Mouse (Mus musculus) small intestine, adult 2 months (tissue): Measurements from ENCODE around the gene Pard3. TPM values are rescaled to one million over a fixed set of nuclear protein-coding genes. Genes with fewer than 3 reads are reported as not detected.

Experiments used
- H3K27ac ChIP-seq: fragments of 200-500 bp; 2 replicates; pipeline ENCODE4 v1.5.1; 2012; ENCODE audit warnings: low read depth, low read length, control low read depth, inconsistent platforms; ENCODE audit not compliant: insufficient read depth
- H3K27me3 ChIP-seq: fragments of 200-500 bp; 2 replicates; pipeline ENCODE4 v1.6.1; 2012; ENCODE audit warnings: mild to moderate bottlenecking, moderate library complexity, low read length, inconsistent platforms; ENCODE audit not compliant: control insufficient read depth, insufficient read depth
- H3K36me3 ChIP-seq: fragments of 200-500 bp; 2 replicates; pipeline ENCODE4 v1.6.1; 2012; ENCODE audit warnings: mild to moderate bottlenecking, low read length, control low read depth, inconsistent platforms; ENCODE audit not compliant: control insufficient read depth, insufficient read depth
- H3K4me1 ChIP-seq: fragments of 200-500 bp; 2 replicates; pipeline ENCODE4 v1.6.1; 2012; ENCODE audit warnings: low read length, inconsistent platforms, mixed read lengths; ENCODE audit not compliant: control insufficient read depth, insufficient read depth, insufficient read length
- H3K4me3 ChIP-seq: fragments of 200-500 bp; 2 replicates; pipeline ENCODE4 v1.5.1; 2012; ENCODE audit warnings: low read depth, mild to moderate bottlenecking, control low read depth, inconsistent platforms, low read length, moderate library complexity
- CTCF ChIP-seq: fragments of 200-500 bp; IDR thresholded peaks from 2 replicates; pipeline ENCODE4 v1.5.1; 2012; ENCODE audit warnings: low read depth, mild to moderate bottlenecking, control low read depth, inconsistent platforms, low read length, moderate library complexity, mixed read lengths; ENCODE audit not compliant: insufficient replicate concordance, insufficient read length; ENCODE audit errors: extremely low read depth
- POLR2A ChIP-seq: fragments of 200-500 bp; IDR thresholded peaks from 2 replicates; pipeline ENCODE4 v1.6.1; 2012; ENCODE audit warnings: low read depth, mild to moderate bottlenecking, control low read depth, inconsistent platforms, low read length, moderate library complexity
- WGBS: fragments of 180-500 bp; shearing (Covaris S2); methylation state at CpG from one replicate; pipeline ENCODE4 v1.1.7; 2018; 5-methylcytosine and 5-hydroxymethylcytosine counted together
- polyA plus RNA-seq: library from polyadenylated mRNA; depleted of rRNA; stranded (reverse); fragments of >200 nt; gene quantifications from 2 replicates; pipeline ENCODE4 v1.2.3, GENCODE M21; 2012

Gene Pard3
- polyA plus RNA-seq, 1 experiment, result 52.9 TPM

DNA sequence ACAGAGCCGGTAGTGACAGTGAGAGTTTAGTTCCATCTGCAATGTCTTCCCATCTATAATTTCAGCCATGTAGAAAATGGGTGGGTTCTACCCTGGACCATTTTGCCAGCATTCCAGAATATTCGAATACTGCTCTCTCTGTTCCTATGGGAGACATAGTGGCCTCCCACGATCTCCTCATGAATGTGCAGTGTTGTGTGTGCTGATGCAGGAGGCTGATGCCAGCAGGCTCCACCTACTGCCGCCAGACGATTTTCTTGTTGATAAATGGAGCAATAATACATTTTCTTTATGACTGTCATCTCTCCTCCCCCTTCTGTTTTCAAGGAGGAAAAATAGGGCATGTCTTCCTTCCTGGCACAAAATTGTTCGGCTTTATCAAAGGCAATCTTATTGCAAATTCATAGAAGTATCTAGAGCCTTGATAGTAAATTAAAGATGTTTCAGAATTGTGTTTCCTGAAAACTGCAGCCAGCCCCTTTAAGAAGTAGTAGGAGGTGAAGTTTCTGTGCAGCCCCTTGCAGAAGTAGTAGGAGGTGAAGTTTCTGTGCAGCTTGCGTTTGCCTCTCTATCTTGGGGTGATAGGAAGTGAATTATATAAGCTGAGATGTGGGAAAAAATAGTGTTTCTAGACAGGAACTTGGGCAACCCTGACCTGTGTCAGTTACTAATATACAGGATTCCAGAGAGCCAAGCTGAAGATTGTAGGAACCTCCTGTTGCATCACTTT lies 545.0 kb downstream of the Pard3 start:
- WGBS, result 52% methylated on average over 7 of the region's 7 CpGs

DNA sequence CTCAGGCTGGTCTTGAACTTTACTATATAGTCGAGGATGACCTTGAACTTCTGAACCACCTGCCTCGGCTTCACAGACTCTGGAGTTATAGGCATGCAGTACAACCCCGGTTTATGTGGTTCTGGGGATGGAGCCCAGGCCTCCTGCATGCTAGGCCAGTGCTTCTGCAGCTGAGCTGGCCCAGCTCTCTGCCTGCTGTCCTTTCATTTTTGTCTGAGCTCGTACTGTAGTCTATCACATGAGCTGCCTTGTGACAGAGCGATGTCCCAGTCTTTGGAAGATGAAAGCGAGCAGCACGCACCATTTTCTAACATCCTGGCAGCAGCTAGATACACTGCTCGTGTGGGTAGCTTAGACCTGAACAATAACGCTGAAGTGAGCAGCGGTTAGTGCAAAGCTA lies 545.6 kb downstream of the Pard3 start:
- no peak for TF ChIP-seq POLR2A
- no peak for TF ChIP-seq CTCF
- Histone ChIP-seq H3K27me3 (no peaks in the 10 kb centered on the region), H3K27ac (no peak overlapping the region), H3K36me3 (peaks cover 6% of the 10 kb centered on the region), H3K4me3 (no peak overlapping the region), H3K4me1 (no peaks in the 10 kb centered on the region)
- WGBS, result 78% methylated on average over 10 of the region's 10 CpGs

More for the DNA sequence above, 545.0 kb downstream of the Pard3 start:
- Histone ChIP-seq H3K27me3 (no peaks in the 10 kb centered on the region), H3K4me3 (no peak overlapping the region), H3K27ac (no peak overlapping the region), H3K36me3 (peaks cover 7% of the 10 kb centered on the region), H3K4me1 (no peaks in the 10 kb centered on the region)
- TF ChIP-seq CTCF, result no peak
- no peak for TF ChIP-seq POLR2A

DNA sequence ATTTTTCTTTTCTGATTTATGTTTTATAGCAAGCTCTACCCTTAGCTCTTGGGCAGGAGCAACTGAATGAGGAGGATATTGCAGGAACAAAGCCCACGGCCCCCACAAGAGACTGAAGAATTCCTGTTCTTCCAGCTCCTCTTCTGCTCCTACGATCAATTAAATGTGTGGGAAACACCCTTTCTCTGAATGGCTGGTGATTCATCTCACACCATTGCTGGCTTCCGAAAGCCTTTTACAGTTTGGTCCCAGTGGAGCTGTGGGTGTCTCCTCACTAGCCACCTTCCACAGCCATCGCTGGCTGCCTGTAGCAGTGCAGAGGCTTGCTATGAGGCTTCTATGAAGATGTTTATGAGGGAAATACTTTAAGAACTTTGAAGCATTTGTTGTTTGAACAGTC lies 550.5 kb downstream of the Pard3 start:
- Histone ChIP-seq H3K27me3 (no peaks in the 10 kb centered on the region), H3K4me3 (no peak overlapping the region), H3K27ac (no peak overlapping the region), H3K36me3 (peaks cover 6% of the 10 kb centered on the region), H3K4me1 (no peaks in the 10 kb centered on the region)
- TF ChIP-seq POLR2A (no peak), CTCF (no peak)
- 86% methylated on average over 4 of the region's 4 CpGs for WGBS

DNA sequence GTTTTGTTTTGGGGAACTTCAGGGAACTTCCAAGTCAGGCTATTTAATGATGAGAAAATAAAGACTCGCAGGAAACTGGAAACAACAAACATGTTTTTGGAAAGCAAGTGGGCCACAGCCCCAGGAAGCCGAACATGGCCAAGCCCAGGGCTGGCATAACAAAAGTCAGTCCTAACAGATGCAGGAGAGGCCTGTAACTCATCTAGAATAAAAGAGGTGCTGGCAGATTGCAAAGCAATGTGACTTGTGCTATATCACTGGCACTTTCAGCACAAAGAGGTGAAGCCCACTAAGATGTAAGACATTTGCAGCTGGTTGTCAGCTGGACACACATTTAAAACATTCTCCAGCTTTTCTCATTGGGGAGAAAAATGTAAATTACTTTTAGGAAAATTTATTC lies 553.0 kb downstream of the Pard3 start:
- Histone ChIP-seq H3K4me3 (no peak overlapping the region), H3K36me3 (no peaks in the 10 kb centered on the region), H3K27ac (no peak overlapping the region), H3K4me1 (no peaks in the 10 kb centered on the region), H3K27me3 (no peaks in the 10 kb centered on the region)
- TF ChIP-seq CTCF (no peak), POLR2A (no peak)
- 76% methylated on average over 2 of the region's 2 CpGs for WGBS

DNA sequence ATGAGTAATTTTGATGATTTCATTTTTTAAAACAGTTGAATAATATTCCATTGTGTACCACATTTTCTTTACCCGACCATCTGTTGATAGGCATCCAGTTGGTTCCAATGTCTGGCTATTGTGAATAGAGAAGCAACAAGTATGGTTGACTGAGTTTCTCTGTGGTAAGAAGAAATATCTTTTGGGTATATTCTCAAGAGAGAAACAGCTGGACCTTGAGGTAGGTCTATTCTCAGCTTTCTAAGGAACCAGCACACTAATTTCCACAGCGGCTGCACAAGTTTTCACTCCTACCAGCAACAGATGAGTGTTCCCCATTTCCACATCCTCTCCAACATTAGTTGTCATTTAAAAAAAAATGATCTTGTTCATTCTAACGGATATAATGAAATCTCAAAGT lies 558.4 kb downstream of the Pard3 start:
- 85% methylated on average over 3 of the region's 3 CpGs for WGBS
- no peak overlapping the region for H3K27ac ChIP-seq
- H3K4me3 ChIP-seq, result no peak overlapping the region
- H3K4me1 ChIP-seq, result no peaks in the 10 kb centered on the region
- no peaks in the 10 kb centered on the region for H3K27me3 ChIP-seq
- no peaks in the 10 kb centered on the region for H3K36me3 ChIP-seq
- TF ChIP-seq POLR2A (no peak), CTCF (no peak)

DNA sequence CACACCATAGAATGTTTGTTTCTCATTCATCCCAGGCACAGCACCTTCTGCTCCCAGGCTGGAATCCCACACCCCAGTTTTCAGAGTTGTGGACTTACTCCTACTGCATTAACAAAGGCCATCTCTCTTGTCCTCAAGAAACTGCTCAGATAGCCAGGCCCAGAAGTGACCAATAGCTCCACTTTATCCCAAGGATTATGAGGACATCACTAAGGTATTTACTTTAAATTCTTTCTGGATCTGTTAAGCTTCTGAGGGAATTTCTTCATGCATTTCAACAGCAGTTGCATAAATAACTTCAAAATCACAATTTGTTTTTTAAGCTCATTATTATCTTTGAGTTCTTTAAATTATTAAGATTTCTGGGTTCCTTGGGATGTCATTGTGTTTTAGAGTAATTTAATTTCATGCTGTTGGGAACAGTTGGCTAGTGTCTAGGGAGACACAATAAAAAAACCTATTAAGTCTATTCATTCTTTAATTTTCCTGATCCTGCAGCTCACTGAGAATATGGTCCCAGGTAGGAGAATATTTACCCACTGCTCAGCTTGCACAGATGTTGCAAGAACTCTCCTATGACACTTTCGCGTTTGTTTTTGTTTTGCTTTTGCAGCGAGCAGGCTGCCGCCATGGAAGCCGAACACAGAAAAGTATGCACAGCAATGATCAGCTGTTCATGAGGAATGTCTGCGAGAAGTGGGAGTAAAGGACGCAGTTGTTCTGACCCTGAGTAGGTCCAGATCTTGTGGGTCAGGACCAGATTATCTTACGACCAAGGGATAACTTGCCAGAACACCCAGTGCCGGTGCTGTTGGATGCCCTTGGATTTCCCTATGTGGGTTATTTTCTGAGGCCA lies 574.8 kb downstream of the Pard3 start:
- 83% methylated on average over 9 of the region's 9 CpGs for whole genome bisulfite sequencing
- H3K4me3 ChIP-seq, result no peak overlapping the region
- TF ChIP-seq POLR2A (no peak), CTCF (no peak)
- H3K4me1 ChIP-seq, result no peaks in the 10 kb centered on the region
- no peaks in the 10 kb centered on the region for H3K27me3 ChIP-seq
- no peak overlapping the region for H3K27ac ChIP-seq
- no peaks in the 10 kb centered on the region for H3K36me3 ChIP-seq

DNA sequence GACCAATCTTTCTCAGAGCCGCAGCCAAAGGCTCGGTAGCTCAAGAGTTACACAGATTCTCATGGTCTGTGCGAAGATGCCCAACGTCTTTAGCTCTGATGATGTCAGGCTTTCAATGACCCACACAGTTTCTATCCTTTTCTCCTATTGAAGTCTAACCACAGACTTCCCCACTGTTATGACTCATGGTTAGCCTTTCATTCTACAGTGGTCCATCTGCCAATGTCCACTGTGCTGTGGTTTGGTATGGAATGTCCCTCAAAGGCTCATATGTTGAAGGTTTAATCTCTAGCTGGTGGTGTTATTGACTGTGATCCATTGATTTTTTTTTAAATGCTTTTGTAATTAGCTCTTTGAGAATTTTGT lies 575.4 kb downstream of the Pard3 start:
- WGBS, result 91% methylated on average over 4 of the region's 4 CpGs
- Histone ChIP-seq H3K4me1 (no peaks in the 10 kb centered on the region), H3K27me3 (no peaks in the 10 kb centered on the region), H3K36me3 (no peaks in the 10 kb centered on the region), H3K4me3 (no peak overlapping the region), H3K27ac (no peak overlapping the region)
- TF ChIP-seq CTCF (no peak), POLR2A (no peak)
